Mouse (Mus musculus): ENCODE measurements around the gene Npc2.

Npc2 gene

GRCm38 (mm10) chr12:84772726-84773441 is at the start of gene Npc2, which contains the start of gene Isca2:
Npc2 (minus strand) TSS chr12:84773152.
Isca2 (plus strand) TSS chr12:84773251.
- peak; percentile 71 to 94 for DNase-seq (ENCODE audit: low spot score in 2 of 2)

GRCm38 (mm10) chr12:84819236-84820168 is 46.5 kb upstream of the Npc2 start:
- no peak for DNase-seq (ENCODE audit: low spot score in 2 of 2)

DNA sequence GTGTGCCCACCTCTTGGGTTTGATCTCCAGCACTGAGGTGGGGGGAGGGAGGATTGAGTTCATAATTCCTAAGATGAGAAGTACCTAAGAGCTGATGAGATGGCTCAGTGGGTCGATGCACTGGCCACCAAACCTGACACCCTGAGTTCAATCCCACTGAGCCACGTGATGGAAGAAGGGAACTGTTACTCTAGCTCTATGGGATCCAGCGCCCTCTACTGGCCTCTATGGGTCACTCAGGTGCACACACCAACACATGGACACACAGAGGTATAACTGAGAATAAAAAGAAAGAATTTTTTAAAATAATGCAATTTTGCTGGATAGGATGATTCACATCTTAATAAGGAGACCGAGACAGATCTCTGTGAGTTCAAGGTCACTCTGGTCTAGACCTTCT is 45.5 kb upstream of the Npc2 start:
- no peak for DNase-seq (ENCODE audit: low spot score in 2 of 2)

DNA sequence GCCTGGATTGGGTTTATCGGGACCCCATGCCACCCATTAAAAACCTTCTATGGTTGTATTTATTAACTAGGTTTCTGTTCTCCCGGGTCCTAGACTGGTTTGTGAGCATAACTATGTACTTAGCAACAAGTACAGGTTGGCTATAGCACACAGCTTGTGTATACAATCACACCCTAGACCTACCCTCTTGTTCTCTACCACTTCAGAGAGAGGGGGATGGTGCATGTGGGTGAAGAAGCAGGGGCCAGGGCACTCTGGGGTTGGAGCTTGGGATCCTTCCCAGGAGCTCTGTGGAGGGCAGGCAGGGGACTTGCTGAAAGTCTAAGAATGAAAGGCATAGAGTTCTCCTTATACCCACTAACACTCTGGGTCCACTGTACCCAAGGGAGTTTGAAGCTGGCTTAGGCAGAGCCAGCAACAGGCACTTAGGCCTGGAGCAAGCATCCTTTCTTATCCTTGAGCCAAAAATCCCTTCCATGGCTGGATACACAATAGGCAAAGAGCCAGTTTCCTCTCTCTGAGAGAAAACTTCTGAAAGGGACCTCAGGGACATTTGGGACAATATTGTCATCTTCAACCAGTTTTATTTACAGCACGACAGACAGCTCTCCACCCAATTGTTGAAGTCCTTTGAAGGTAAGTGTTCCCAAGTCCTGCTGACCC is 41.8 kb upstream of the Npc2 start:
- DNase-seq (ENCODE audit: low spot score in 2 of 2): no peak

GRCm38 (mm10) chr12:84813773-84814172 is 40.8 kb upstream of the Npc2 start:
- no peak for DNase-seq (ENCODE audit: low spot score in 2 of 2)

GRCm38 (mm10) chr12:84812004-84812403 is 39.1 kb upstream of the Npc2 start:
- no peak for DNase-seq (ENCODE audit: low spot score in 2 of 2)

DNA sequence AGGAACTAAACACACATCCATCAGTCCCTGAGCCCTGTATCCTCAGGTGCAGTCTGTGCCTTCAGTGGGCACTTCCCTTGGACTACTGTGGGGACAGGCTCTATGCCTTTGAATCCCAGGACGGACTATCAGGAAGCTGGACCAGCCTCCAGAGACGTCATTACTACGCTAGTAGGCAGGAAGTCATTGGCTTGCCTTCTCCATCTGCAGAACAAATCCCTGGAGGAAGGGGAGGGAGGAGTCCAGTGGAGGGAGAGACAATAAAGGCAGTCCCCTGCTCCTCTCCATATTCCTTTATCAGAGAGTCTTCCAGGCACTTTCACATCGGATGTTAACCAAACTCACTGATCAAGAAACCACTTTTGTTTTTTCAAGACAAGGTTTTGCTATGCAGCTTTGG is 38.6 kb upstream of the Npc2 start:
- DNase-seq (ENCODE audit: low spot score in 2 of 2): no peak

DNA sequence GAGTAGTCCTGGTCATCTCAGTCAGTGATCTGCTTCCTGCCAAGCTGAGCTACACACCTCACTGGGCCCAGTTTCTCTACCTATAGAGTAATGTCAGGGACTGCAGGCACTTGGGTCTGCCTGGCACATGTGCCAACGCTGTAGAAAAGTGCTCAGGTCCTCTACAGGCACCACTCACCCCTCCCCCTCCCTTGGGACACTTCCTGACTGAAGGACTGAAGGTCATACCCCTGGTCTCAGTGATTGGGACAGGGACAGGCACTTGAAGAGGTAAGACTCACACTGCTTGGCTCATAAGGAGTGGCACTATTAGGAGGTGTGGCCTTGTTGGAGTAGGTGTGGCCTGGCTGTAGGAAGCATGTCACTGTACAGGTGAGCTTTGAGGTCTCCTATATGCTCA is 37.9 kb upstream of the Npc2 start:
- DNase-seq (ENCODE audit: low spot score in 2 of 2): no peak

DNA sequence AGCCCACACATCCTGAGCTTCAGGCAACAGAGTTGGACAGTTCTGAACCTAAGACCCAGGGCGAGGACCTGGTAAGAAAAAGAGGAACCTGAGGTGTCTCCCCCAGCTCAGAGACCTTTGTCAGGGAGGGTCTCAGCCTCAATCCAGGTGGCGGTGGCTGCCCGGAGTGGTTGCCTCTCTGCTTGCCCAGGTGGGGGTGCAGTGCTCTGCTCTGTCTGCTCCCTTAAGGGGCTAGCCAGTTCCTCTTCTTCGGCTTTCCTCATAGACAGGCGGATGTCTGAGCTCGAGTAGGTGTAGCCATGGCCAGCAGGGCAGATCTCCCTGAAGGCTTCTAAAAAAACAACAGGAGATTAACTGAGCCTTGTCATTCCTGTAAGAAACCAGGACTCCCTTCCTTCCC is 36.1 kb upstream of the Npc2 start:
- no peak for DNase-seq (ENCODE audit: low spot score in 2 of 2)

DNA sequence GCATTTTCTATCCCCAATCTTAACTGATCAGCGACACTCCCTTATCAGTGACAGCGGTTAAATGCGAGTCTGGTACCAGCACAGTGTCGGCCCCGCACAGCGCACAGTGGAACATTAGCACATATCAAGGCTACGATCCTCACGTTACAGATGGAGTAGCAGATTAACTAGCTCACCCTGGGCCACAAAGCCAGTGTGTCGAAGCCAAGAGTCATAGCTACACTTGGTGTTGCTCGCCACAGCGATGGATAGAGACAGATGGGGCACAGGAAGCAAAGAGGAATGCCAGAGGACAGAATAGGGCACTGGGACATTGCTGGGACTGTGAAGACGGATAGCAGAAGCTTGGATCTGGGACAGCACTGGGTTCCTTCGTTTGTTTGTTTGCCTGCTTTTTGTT is 34.4 kb upstream of the Npc2 start:
- DNase-seq (ENCODE audit: low spot score in 2 of 2): peak in 1 of 2 experiments; percentile 23

- DNase-seq (ENCODE audit: low spot score in 2 of 2): no peak
These were observed 33.8 kb upstream of the Npc2 start for GRCm38 (mm10) chr12:84806726-84807125.

DNA sequence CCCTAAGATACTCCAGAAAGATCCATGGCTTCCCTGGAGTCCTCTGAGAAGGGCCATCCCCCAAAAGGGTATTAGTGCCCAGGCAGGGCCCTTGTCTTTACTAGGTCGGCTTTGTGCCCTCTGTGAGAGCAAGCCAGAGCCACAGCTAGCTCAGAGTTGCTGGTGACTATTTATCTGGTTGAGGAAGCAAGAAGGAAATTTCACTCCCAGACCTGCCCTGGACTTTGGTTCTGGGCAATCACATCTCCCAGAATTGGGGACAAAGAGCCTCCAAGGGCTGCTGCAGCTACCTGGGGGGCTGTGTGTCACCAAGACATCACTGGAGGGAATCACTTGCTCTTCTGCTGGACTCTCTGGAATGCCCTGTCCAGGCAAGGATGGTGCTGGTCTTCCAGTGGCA is 33.1 kb upstream of the Npc2 start:
- DNase-seq (ENCODE audit: low spot score in 2 of 2): no peak

GRCm38 (mm10) chr12:84805228-84805842 is 32.4 kb upstream of the Npc2 start:
- DNase-seq (ENCODE audit: low spot score in 2 of 2): no peak

DNA sequence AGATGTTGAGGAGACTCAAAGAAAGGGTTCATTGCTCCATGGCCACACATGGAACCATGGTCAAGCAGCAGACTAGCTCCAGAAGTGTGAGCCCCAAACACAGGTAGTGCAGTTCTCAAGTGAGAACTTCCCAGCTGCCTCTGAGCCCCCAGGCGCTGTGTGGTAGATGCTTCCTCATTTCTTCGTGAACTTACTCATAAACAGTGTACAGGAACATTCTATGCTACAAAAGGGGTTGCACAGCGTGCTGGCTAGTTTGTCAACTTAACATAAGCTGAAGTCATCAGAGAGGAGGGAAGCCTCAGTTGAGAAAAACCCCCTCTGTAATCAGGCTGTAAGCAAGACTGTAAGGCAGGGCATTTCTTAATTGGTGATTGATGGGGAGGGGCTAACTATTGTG is 29.7 kb upstream of the Npc2 start:
- no peak for DNase-seq (ENCODE audit: low spot score in 2 of 2)

- DNase-seq (ENCODE audit: low spot score in 2 of 2): no peak
These were observed 28.7 kb upstream of the Npc2 start for GRCm38 (mm10) chr12:84801532-84802110.

DNA sequence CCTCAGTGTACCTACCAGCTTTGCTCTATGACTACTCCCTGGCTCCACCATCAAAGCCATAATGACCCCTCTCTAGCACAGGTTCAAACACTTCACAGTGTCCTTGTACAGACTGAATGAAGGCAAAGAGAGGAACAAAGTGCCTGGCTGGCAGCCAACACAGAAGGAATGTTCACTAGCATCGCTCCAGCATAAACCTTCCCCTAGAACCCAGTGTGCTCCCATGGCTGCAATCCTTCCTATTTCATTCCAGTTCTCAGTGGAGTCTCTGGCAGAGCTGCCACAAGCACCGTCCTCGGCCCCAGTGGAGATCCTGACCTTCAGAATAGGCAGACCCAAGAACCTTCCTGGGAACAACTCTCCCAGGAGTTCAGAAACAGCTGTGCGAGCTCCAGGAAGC is 27.5 kb upstream of the Npc2 start:
- no peak for DNase-seq (ENCODE audit: low spot score in 2 of 2)

- no peak for DNase-seq (ENCODE audit: low spot score in 2 of 2)
These were observed 26.1 kb upstream of the Npc2 start for GRCm38 (mm10) chr12:84799086-84799485.

- DNase-seq (ENCODE audit: low spot score in 2 of 2): no peak
These were observed 21.7 kb upstream of the Npc2 start for GRCm38 (mm10) chr12:84794647-84795046.

- DNase-seq (ENCODE audit: low spot score in 2 of 2): no peak
These were observed 19.7 kb upstream of the Npc2 start for GRCm38 (mm10) chr12:84792629-84793028.

GRCm38 (mm10) chr12:84790853-84791252 is 17.9 kb upstream of the Npc2 start:
- DNase-seq (ENCODE audit: low spot score in 2 of 2): no peak

GRCm38 (mm10) chr12:84786091-84786490 is 13.1 kb upstream of the Npc2 start:
- no peak for DNase-seq (ENCODE audit: low spot score in 2 of 2)
